Mouse (Mus musculus): ENCODE measurements around the gene Gm13030.
A peak's percentile ranks its signal among the peaks of the same experiment; 100 is the strongest.
"Not testable (repeated sequence)": the region's sequence is repeated elsewhere in the genome, so short reads cannot be mapped to it uniquely, and the experiment has no call there.

Gene Gm13030

DNA sequence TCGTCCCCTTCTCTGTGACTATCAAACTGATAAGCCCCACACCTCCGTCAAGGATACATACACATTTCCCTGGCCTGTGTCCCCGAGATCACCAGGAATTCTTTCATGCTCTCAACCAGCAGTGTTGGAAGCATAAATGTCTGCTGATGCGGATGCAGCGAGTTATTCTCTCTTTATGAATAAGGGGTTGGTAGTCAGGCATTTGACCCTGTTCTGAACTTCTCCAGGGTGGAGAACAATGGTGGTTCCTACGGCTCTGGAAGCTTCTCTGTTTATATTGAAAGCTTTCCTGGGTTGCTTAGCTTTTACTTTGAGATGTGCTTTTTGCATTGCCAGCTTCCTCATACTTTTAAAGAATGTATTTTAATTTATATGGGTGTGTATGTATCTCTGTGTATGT, at the start of gene Gm13030:
Gm13030 (minus strand) TSS at position 101 of the 400 bp plus-strand sequence.
- DNase-seq (ENCODE audit: low spot score in 2 of 2) = no peak

DNA sequence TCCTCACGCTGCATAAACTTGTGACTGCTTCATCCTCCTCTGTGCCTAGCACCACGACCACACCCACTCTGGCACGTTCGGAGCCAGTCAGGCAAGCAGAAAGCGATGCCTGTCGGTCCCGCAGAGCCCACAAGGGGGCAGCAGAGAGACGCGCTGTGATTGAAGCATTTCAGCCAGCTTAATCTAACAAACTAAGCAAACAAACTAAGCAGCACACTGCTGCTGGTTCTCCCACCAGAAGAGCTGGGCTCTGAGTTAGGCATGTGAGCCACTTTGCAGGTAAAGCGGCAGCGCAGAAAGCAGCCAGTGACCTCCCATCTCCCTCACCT, 48.3 kb upstream of the Gm13030 start:
- DNase-seq (ENCODE audit: low spot score in 2 of 2) = peak; percentile 74 to 86

- DNase-seq (ENCODE audit: low spot score in 2 of 2) = no peak
Observed at GRCm38 (mm10) chr4:138921254-138922130, 47.7 kb upstream of the Gm13030 start.

DNA sequence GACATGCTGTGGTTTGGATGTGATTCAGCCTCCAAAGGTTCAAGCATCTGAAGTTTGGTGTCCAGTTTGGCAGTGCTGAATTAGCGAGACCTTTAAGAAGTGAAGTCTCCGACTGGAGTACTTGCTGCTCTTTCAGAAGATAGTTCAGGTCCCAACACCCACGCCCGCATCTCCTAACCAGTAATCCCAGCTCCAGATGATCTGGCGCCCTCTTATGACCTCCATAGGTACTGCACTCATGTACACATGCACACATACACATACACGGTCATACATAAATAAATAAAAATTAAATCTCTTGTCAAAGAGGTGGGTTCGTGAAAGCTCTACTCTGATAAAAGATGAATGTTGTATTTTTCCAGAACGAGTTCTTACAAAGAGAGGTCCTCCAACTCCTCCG, 43.5 kb upstream of the Gm13030 start:
- no peak for DNase-seq (ENCODE audit: low spot score in 2 of 2)

GRCm38 (mm10) chr4:138913797-138914196, 40.0 kb upstream of the Gm13030 start, which contains the start of gene Otud3:
Gene Otud3 (minus strand): TSS chr4:138913945.
- peak; percentile 87 to 92 for DNase-seq (ENCODE audit: low spot score in 2 of 2)

DNA sequence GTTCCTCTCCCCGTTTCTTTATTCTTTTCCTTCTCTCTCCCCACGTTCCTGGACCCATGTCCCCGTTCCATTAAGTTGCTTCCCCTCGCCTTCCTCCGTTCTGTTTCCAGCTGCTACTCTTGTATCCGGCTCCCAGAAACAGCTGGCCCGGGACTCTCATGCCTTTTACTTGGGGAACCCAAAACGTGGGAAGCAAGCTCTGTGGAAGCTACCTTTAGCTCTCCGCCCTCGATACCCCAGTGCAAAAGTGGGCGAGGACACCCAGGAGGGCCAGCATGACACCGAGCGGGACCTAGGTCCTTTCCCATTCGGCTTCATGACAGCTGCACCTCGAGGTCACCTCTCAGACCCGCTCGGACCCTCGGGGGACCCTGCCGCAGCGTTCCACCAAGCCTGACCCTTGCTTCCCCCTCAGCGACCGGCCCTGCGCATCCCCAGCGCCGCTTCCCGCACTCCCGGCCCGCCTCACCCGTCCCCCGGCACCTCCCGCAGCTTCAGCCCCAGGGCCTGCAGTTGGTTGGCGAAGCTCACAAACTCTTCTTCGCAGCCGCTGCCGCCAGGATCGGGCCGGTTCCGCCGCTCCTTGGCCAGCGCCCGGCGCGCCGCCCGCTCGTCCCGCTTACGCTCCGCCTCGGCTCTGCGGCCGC, 39.5 kb upstream of the Gm13030 start:
- DNase-seq (ENCODE audit: low spot score in 2 of 2) = no peak

- DNase-seq (ENCODE audit: low spot score in 2 of 2) = no peak
Observed at GRCm38 (mm10) chr4:138905624-138906337, 32.0 kb upstream of the Gm13030 start.

GRCm38 (mm10) chr4:138899361-138899760, 25.6 kb upstream of the Gm13030 start:
- DNase-seq (ENCODE audit: low spot score in 2 of 2) = no peak

GRCm38 (mm10) chr4:138893789-138894188, 20.0 kb upstream of the Gm13030 start:
- not testable (repeated sequence) for DNase-seq (ENCODE audit: low spot score in 2 of 2)

DNA sequence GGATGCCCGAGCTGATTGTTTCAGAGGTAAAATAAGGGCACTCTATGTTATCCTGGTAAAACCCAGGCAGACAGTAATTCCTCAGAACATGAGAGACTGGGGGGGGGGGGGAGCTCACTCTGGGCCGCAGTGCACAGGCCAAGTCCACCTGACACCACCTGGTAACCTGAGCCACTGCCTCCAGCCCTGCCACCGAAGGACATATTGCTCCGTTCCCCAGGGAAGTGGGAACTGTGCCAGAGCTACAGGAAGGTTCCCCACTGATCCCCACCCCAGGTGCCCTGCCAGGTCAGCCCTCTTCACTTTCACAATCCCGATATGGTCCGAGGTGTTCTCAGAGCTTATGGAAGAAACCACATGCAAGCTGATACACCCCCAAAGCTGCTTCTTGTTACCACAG, 18.9 kb upstream of the Gm13030 start:
- DNase-seq (ENCODE audit: low spot score in 2 of 2) = no peak

DNA sequence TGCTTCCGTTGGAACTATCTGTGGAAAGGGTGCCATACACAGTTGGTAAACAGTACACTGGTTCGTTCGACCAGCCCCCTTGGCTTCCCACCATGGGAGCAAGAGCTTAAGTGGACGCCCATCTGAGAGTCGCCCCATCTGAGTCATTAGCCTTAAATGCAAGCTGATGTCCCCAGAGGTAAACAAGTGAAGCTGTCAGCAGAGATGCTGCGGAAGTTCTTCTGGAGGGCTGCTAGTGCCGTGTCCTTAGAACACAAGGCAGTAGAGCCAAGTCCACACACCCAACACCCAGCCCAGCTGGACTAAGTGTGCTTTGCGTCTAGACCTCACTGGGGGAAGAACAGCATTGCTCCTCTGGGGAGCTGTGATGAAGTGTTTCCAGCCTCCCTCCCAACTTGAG, 15.9 kb upstream of the Gm13030 start:
- DNase-seq (ENCODE audit: low spot score in 2 of 2) = no peak

- DNase-seq (ENCODE audit: low spot score in 2 of 2) = no peak
Observed at GRCm38 (mm10) chr4:138889165-138889564, 15.4 kb upstream of the Gm13030 start.

GRCm38 (mm10) chr4:138884261-138884660, 10.5 kb upstream of the Gm13030 start:
- peak; percentile 61 to 82 for DNase-seq (ENCODE audit: low spot score in 2 of 2)

DNA sequence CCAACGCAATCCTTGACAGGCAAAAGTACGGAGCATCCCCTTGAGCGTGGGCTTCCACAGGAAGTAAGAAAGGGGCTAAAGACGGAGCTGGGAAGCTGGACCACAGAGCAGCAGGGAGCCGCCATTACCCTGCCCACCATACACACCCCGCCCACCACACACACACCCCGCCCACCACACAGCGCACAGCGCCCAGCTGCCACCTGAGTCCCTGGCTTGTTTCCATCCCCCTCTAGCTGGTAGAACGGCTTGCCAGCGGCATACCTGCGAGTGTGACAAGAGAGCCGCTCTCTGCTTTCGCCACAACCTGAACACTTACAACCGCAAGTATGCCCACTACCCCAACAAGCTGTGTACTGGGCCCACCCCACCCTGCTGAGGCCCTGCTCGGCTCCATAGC, 8.4 kb upstream of the Gm13030 start:
- no peak for DNase-seq (ENCODE audit: low spot score in 2 of 2)

GRCm38 (mm10) chr4:138880811-138881584, 7.2 kb upstream of the Gm13030 start:
- no peak for DNase-seq (ENCODE audit: low spot score in 2 of 2)

- no peak for DNase-seq (ENCODE audit: low spot score in 2 of 2)
Observed at GRCm38 (mm10) chr4:138879808-138880207, 6.0 kb upstream of the Gm13030 start.

DNA sequence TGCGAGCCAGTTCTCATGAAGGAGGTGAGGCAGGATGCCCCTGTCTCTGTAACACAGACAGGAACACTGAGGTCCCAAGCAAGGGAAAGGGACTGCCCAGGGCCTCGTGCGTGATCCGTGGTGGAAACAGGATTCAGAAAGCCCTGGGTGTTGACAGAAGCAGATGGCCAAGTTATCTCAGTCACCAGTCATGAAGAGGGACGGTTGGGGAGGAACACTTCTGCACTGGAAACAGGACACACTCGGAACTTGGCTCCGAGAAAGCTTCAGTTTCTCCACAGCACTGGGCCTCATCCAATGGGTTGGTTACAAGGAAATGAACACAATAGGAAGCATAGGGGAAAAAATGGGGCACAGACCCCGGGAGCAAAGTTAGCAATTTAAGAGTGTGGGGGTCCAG, 5.0 kb upstream of the Gm13030 start:
- no peak for DNase-seq (ENCODE audit: low spot score in 2 of 2)

- no peak for DNase-seq (ENCODE audit: low spot score in 2 of 2)
Observed at GRCm38 (mm10) chr4:138877731-138878130, 4.0 kb upstream of the Gm13030 start, which contains the start of gene Pla2g2e. Gene Pla2g2e (plus strand): TSS chr4:138877942.

- no peak for DNase-seq (ENCODE audit: low spot score in 2 of 2)
Observed at GRCm38 (mm10) chr4:138875986-138876385, 2.2 kb upstream of the Gm13030 start.

DNA sequence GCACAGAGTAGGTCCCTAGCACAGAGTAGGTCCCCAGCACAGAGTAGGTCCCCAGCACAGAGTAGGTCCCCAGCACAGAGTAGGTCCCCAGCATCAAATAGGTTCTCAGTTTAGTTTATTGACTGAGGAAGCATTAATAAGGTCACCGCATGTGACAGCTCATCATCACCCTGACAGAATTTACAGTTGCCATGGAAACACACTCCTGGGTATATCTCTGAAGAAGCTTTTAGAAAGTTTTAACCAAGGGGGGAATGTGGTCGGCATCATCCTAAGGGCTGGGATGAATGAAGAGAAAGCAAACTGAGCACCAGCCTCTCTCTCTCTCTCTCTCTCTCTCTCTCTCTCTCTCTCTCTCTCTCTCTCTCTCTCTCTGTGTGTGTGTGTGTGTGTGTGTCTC, 1.5 kb upstream of the Gm13030 start:
- not testable (repeated sequence) for DNase-seq (ENCODE audit: low spot score in 2 of 2)

DNA sequence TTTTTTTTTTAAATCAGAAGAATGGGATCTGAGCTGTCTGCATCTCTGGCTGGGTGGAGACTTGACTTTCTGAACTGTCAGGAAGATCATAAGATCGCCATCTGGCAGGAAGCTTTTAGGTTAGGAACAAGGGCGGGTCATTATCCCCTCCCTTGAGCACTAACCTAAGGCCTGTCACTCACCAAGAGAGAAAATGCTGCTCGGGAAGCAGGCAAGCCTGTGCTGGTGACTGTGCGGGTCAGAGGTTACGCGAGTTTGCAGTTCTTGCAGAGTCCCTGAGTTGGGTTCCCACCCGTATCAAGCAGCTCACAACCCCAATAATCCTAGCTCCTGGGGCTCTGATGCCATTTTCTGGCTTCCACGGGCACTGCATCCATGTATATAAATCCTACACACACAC, 5.1 kb downstream of the Gm13030 start:
- no peak for DNase-seq (ENCODE audit: low spot score in 2 of 2)

DNA sequence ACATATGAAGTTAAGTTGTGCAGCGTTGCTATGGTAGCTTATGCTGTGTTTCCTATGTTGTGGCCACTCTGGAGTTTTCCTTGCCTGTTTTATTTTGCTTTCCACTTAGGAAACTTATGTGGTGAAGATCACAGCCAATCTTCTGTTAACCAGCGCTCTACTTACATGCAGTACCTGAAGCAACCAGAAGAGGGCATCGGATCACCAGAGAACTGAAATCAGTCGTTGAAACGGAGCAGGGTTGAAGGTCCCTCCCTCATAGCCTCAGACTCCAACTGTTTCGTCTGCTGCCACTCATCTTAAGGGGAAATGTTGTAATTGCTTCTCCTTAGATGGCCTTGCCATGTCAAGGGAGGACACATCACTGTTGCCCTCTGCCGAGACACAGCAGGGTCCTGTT, 7.4 kb downstream of the Gm13030 start:
- DNase-seq (ENCODE audit: low spot score in 2 of 2) = peak; percentile 30 to 65
